Mouse (Mus musculus): ENCODE measurements around the gene Theg. TPM values are rescaled to one million over a fixed set of nuclear protein-coding genes. Genes with fewer than 3 reads are reported as not detected.
A peak's percentile ranks its signal among the peaks of the same experiment; 100 is the strongest.

The Theg gene
- polyA plus RNA-seq, 1 experiment, result not detected

- Histone ChIP-seq H3K4me1 (ENCODE audit: control insufficient read depth, insufficient read depth, low read length) (no peaks in the 10 kb centered on the region), H3K27me3 (replicated peaks; ENCODE audit: control insufficient read depth, insufficient read depth, low read length) (no peaks in the 10 kb centered on the region), H3K27ac (ENCODE audit: insufficient read depth, low read depth, low read length) (no peak overlapping the region), H3K4me3 (ENCODE audit: insufficient read depth, low read depth, low read length) (no peak overlapping the region), H3K36me3 (ENCODE audit: control insufficient read depth, insufficient read depth, low read length) (no peaks in the 10 kb centered on the region; the same call in 1 of the 2 replicates)
- TF ChIP-seq CTCF (conservative IDR thresholded peaks at IDR 0.05; ENCODE audit: insufficient read depth, insufficient read length, low read depth, low read length) (no peak), POLR2A (IDR thresholded peaks at IDR 0.05; ENCODE audit: low read depth, low read length) (no peak)
- 93% methylated on average over 7 of the region's 7 CpGs for WGBS
- no peak for DNase-seq
These were observed 49.9 kb downstream of the Theg start for GRCm38 (mm10) chr10:79537271-79537670.

GRCm38 (mm10) chr10:79536461-79537080 is 50.6 kb downstream of the Theg start:
- H3K4me3 ChIP-seq (ENCODE audit: insufficient read depth, low read depth, low read length), result no peak overlapping the region
- TF ChIP-seq CTCF (conservative IDR thresholded peaks at IDR 0.05; ENCODE audit: insufficient read depth, insufficient read length, low read depth, low read length), result no peak
- no peak for TF ChIP-seq POLR2A (IDR thresholded peaks at IDR 0.05; ENCODE audit: low read depth, low read length)
- no peak for DNase-seq
- H3K27me3 ChIP-seq (replicated peaks; ENCODE audit: control insufficient read depth, insufficient read depth, low read length), result no peaks in the 10 kb centered on the region
- 0 out of 2 replicates have a peak, but pooled peaks cover 1% of the 10 kb centered on the region for H3K4me1 ChIP-seq (ENCODE audit: control insufficient read depth, insufficient read depth, low read length)
- WGBS, result 77% methylated on average over 12 of the region's 12 CpGs
- no peak overlapping the region for H3K27ac ChIP-seq (ENCODE audit: insufficient read depth, low read depth, low read length)
- H3K36me3 ChIP-seq (ENCODE audit: control insufficient read depth, insufficient read depth, low read length), result no peaks in the 10 kb centered on the region; the same call in 1 of the 2 replicates

GRCm38 (mm10) chr10:79535431-79535830 is 51.7 kb downstream of the Theg start:
- Histone ChIP-seq H3K27me3 (replicated peaks; ENCODE audit: control insufficient read depth, insufficient read depth, low read length) (no peaks in the 10 kb centered on the region), H3K36me3 (ENCODE audit: control insufficient read depth, insufficient read depth, low read length) (no peaks in the 10 kb centered on the region; the same call in 1 of the 2 replicates), H3K4me1 (ENCODE audit: control insufficient read depth, insufficient read depth, low read length) (0 out of 2 replicates have a peak, but pooled peaks cover 3% of the 10 kb centered on the region), H3K4me3 (ENCODE audit: insufficient read depth, low read depth, low read length) (no peak overlapping the region), H3K27ac (ENCODE audit: insufficient read depth, low read depth, low read length) (no peak overlapping the region)
- 64% methylated on average over 1 of the region's 1 CpGs for WGBS
- DNase-seq, result no peak
- no peak for TF ChIP-seq POLR2A (IDR thresholded peaks at IDR 0.05; ENCODE audit: low read depth, low read length)
- no peak for TF ChIP-seq CTCF (conservative IDR thresholded peaks at IDR 0.05; ENCODE audit: insufficient read depth, insufficient read length, low read depth, low read length)

GRCm38 (mm10) chr10:79534426-79534825 is 52.7 kb downstream of the Theg start:
- H3K4me1 ChIP-seq (ENCODE audit: control insufficient read depth, insufficient read depth, low read length), result 0 out of 2 replicates have a peak, but pooled peaks cover 3% of the 10 kb centered on the region
- 93% methylated on average over 2 of the region's 2 CpGs for WGBS
- H3K4me3 ChIP-seq (ENCODE audit: insufficient read depth, low read depth, low read length), result no peak overlapping the region
- TF ChIP-seq CTCF (conservative IDR thresholded peaks at IDR 0.05; ENCODE audit: insufficient read depth, insufficient read length, low read depth, low read length) (no peak), POLR2A (IDR thresholded peaks at IDR 0.05; ENCODE audit: low read depth, low read length) (no peak)
- no peak overlapping the region for H3K27ac ChIP-seq (ENCODE audit: insufficient read depth, low read depth, low read length)
- DNase-seq, result no peak
- no peaks in the 10 kb centered on the region for H3K27me3 ChIP-seq (replicated peaks; ENCODE audit: control insufficient read depth, insufficient read depth, low read length)
- no peaks in the 10 kb centered on the region for H3K36me3 ChIP-seq (ENCODE audit: control insufficient read depth, insufficient read depth, low read length)

GRCm38 (mm10) chr10:79533126-79533911 is 53.8 kb downstream of the Theg start, which contains the start of gene Plpp2:
Gene Plpp2, minus strand, starts transcription at chr10:79533796.
- TF ChIP-seq CTCF (conservative IDR thresholded peaks at IDR 0.05; ENCODE audit: insufficient read depth, insufficient read length, low read depth, low read length), result peak; percentile 64
- TF ChIP-seq POLR2A (IDR thresholded peaks at IDR 0.05; ENCODE audit: low read depth, low read length), result no peak
- peak within 1 kb of the TSS; percentile 62 for H3K27ac ChIP-seq (ENCODE audit: insufficient read depth, low read depth, low read length)
- WGBS, result under 1% methylated on average over 52 of the region's 52 CpGs
- H3K27me3 ChIP-seq (replicated peaks; ENCODE audit: control insufficient read depth, insufficient read depth, low read length), result no peaks in the 10 kb centered on the region
- H3K4me1 ChIP-seq (ENCODE audit: control insufficient read depth, insufficient read depth, low read length), result 0 out of 2 replicates have a peak, but pooled peaks cover 3% of the 10 kb centered on the region
- H3K36me3 ChIP-seq (ENCODE audit: control insufficient read depth, insufficient read depth, low read length), result no peaks in the 10 kb centered on the region
- DNase-seq, result peak; percentile 92
- H3K4me3 ChIP-seq (ENCODE audit: insufficient read depth, low read depth, low read length), result peak within 1 kb of the TSS; percentile 90

- 23% methylated on average over 3 of the region's 3 CpGs for WGBS
- Histone ChIP-seq H3K36me3 (ENCODE audit: control insufficient read depth, insufficient read depth, low read length) (no peaks in the 10 kb centered on the region), H3K4me3 (ENCODE audit: insufficient read depth, low read depth, low read length) (peak overlapping the region; percentile 90), H3K27me3 (replicated peaks; ENCODE audit: control insufficient read depth, insufficient read depth, low read length) (no peaks in the 10 kb centered on the region), H3K4me1 (ENCODE audit: control insufficient read depth, insufficient read depth, low read length) (0 out of 2 replicates have a peak, but pooled peaks cover 3% of the 10 kb centered on the region), H3K27ac (ENCODE audit: insufficient read depth, low read depth, low read length) (peak overlapping the region; percentile 62)
- TF ChIP-seq CTCF (conservative IDR thresholded peaks at IDR 0.05; ENCODE audit: insufficient read depth, insufficient read length, low read depth, low read length) (no peak), POLR2A (IDR thresholded peaks at IDR 0.05; ENCODE audit: low read depth, low read length) (no peak)
- peak; percentile 48 for DNase-seq
These were observed 54.5 kb downstream of the Theg start for GRCm38 (mm10) chr10:79532678-79533077.

GRCm38 (mm10) chr10:79531593-79531992 is 55.5 kb downstream of the Theg start:
- no peaks in the 10 kb centered on the region for H3K36me3 ChIP-seq (ENCODE audit: control insufficient read depth, insufficient read depth, low read length)
- no peak for TF ChIP-seq CTCF (conservative IDR thresholded peaks at IDR 0.05; ENCODE audit: insufficient read depth, insufficient read length, low read depth, low read length)
- no peak for TF ChIP-seq POLR2A (IDR thresholded peaks at IDR 0.05; ENCODE audit: low read depth, low read length)
- 0 out of 2 replicates have a peak, but pooled peaks cover 3% of the 10 kb centered on the region for H3K4me1 ChIP-seq (ENCODE audit: control insufficient read depth, insufficient read depth, low read length)
- H3K4me3 ChIP-seq (ENCODE audit: insufficient read depth, low read depth, low read length), result no peak overlapping the region
- no peak overlapping the region for H3K27ac ChIP-seq (ENCODE audit: insufficient read depth, low read depth, low read length)
- no peaks in the 10 kb centered on the region for H3K27me3 ChIP-seq (replicated peaks; ENCODE audit: control insufficient read depth, insufficient read depth, low read length)
- WGBS, result 72% methylated on average over 3 of the region's 3 CpGs
- DNase-seq, result no peak

Data from kidney, adult 2 months (tissue).